Mouse (Mus musculus) urinary bladder, postnatal 25 days (tissue): ENCODE results near the gene Ccr5.
"Not testable (repeated sequence)": the region's sequence is repeated elsewhere in the genome, so short reads cannot be mapped to it uniquely, and the experiment has no call there.

Experiments
- DNase-seq: peaks from one replicate; pipeline ENCODE4 v3.0.0; 2022; ENCODE audit warnings: low spot score

Gene Ccr5

DNA sequence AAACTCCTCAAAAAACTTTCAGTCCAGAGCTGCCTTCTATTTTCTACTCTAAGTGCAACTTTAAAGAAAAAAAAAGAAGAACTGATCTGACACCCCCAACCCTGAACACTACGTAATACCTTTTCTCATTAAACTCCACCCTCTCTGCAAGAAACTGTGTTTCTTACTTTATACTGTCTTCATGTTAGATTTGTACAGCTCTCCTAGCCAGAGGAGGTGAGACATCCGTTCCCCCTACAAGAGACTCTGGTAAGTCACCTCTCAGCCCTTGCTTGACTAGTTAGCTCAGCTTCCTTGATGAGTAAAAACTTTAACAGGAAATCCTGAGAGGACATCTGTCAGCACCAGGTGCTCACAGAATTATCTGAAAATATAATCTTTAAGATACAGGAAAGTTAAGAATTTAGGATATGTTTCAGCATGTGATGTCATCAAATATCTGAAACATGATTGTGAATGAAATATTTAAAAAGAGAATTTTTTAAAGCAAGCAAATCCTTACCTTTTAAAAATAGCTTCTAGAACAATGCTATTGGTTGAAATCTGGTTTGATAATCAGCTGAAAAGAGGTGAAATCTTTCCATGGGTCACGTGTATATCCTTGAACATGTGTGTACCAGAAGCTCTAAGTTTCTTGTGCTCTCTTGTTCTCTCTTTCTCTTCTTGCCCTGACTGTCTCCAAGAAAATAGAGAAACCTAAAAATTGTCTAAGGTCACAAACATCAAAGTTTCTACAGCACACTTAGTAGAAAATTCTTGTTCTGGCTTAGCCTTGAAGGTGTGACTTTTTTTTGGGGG lies at the start of gene Ccr5:
Gene Ccr5 (plus strand): TSS at position 157 of the 798 bp plus-strand sequence.
- no peak for DNase-seq

DNA sequence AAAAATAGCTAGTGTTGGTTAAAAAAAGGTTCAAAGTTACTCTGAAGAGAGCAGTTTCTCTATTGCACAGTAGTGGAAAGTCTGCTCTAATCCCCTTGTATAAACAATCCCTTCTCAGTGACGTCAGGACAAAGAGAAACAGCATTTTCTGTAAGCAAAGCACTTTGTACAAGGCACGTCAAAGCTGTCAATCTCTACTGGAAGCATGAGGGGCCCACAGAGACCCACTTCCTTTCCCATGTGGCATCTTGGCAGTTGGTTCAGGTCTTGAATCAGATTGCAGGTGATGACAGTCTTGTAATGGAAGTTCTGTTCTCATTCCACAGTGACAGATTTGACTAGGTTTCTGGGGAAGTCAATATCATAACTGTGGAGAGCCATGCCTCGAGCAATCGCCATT lies 41.5 kb upstream of the Ccr5 start:
- DNase-seq, result no peak

DNA sequence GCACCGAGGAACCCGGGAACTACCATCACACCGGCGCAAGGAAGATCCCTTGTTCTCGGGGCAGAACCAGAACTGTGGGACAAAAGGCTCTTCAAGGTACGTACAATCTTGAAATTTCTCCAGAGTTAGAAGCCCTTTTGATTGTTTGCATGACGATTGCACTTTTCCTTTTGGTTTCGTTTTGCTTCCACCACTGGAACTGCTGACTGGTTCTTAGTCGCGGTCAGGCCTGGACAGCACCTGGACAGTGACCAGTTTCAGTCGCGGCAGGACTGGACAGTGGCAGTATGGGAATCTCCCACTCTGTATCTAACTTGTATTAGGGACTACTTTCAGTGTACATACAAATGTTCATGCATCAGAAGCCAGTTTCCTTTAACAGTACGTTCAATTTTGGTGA lies 40.9 kb upstream of the Ccr5 start:
- not testable (repeated sequence) for DNase-seq

DNA sequence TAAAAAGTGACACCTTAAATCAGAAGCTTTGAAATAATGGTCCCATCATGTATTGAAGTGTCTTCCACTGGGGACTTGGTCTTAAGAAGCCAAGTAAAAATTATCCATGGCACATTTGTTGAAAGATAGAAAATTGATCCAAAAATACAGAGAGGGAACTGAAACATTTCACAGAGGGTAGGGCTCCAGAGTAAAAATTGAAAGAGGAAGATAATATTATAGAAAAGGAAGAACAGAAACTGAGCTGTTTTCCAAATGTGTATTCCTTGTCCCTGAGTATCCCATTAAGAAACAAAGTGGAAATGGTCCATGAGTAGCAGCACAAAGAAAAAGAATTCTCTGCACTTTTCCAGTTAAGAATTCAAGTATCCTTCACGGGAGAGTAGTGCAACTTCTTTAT lies 30.9 kb upstream of the Ccr5 start:
- no peak for DNase-seq

DNA sequence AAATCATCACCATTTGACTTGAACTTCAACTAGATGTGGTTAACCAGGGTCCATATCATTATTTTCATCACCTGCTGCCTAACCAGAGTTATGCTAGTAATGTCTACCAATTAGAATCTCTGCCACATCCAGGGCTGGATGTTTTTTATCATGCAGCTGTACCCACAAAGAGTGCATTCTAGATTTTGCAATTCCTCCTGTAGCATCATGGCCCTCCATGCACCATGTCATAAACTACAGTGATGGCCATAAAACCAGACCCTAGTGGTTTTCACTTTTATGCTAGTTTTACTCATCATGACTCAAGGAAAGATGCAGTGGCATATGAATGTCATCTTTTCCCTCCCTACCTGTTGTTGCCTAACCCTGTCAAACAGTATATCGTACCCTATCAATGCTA lies 22.2 kb upstream of the Ccr5 start:
- no peak for DNase-seq

DNA sequence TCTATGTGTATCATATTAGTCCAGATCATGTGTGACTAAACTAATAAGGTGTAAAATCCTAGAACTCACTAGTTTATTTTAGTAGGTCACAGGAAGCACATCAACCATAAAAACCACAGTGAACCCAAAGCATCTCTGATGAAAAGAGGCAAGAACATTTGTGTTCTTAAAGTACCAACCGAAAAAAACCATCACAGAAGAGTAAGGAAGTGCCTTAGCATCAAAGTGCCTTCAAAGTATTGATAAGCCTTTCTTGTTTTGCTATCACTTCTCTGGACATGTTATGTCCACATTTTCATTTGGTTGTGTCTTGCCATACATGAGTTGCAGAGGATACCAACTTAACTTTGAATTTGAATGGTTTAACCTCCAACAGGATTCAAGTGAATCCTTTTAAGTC lies 21.0 kb upstream of the Ccr5 start:
- no peak for DNase-seq

DNA sequence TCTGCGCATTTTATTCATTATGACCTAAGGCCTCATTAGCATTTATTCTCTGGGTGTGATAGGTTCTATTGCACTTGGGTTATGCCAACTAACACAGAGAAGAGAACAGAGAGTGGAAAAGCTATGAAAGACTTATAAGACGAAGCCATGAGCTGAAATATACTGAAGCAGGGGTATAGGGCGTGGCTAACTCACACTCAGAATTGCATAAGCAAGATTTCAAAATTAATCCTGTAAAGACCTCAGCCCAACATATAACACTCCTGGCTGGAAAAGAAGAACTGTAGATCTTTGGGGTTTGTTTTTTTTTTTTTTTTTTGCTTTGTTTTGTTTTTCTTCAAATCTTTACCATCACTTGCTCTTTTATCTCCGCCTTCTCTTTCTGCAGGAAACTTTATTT lies 19.6 kb upstream of the Ccr5 start, which contains the start of gene Ccr2:
Gene Ccr2 (plus strand): TSS at position 228 of the 400 bp plus-strand sequence.
- no peak for DNase-seq

DNA sequence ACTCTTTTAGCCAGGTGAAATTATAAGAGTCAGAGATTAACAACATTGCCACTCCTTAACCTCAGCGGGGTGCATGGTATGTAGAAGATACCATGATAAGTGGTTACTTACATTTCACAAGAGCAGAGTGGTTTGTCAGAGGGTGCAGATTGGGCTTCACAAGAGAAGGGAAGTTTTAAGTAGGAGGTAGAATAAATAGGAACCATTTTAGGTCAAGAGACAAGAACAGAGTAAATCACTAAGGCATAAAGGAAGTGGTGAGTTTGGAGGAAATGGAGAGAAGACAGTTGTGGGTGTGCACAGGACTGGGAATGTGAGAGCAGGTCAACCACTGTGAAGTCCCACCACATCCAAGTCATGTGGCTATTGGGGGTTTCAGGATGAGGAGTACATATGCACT lies 18.1 kb upstream of the Ccr5 start:
- no peak for DNase-seq

DNA sequence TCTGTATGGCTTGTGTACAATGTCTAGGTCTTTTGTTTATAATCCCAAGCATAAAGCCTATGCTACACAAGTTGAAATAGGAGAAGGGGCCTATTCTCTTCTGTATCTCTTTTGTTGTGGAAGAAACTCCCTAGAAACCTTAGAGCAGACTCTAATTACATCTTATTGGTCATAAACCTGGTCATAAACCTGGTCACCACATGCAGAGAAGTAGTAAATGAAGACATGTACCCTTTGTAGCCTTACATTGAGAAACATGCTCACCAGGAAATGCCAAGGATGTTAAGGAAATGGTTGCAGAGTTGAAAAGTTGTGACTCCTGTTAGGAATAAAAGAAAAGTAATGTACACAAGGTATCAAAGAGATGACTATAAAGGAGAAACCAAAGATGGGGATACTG lies 16.1 kb upstream of the Ccr5 start:
- DNase-seq, result no peak

DNA sequence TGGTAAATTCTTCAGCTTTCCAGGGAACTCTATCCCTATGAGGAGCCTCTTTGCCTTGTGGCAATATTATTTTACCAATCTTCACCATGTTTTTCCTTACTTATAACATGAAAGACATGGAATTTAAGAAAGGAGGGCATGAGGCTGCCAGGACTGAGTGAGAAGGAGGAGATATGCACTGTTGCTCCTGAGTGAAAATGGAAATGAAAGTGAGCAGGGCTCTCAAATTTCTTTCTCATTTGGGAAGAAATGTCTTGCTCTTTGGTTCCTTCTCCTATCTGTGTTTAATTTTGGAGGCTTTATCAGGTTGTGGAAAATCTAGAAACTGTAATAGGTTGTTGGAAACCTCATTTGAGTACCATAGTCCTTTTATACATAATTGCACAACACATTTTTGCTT lies 14.1 kb upstream of the Ccr5 start:
- no peak for DNase-seq

DNA sequence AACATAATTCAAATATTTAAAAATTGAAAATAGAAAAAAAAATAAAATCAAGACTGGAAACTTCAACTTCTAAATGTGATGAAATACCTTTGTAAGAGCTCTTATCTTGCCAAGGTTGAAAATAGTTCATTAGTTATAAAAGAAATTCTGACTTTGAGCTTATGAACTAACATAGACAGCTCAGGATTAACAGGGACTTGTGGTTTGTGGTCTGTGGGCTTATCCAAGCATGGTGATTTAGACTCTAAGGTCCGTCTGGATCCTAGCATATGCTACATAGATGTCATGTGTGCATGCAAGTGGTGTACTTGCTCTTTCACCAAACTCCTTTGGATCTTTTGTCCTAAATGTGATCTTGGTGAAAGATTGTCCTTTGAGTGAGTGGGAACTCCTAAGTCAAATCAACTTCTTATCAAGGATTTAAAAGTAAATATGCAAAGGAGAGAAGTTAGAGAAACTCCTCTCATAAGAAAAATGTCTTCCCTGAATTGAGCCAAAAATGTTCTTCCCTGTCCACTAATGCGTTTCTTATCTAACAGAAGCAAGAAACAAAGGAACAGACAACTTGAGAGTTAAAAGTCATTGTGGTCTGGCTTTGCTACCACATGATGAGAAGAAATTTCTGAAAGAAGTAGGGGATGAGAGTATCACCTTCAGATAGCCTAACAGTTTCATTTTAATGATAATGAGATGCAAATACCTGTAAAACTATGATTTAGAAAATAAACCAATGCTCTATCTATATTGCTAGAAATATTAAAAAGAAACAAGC lies 12.8 kb upstream of the Ccr5 start:
- DNase-seq, result no peak

DNA sequence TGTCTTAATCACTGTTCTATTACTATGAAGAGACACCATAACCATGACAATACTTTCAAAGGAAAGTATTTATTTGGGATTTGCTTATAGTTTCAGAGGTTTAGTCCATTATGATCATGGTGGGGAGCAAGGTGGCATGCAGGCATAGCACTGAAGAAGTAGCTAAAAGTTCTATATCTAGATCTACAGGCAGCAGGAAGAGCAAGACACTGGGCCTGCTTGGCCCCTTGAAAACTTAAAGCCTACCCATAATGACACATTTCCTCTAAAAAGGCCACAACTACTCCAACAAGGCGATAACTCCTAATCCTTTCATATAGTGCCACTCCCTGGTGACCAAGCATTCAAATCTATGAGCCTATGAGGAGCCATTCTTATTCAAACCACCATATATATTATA lies 9.3 kb upstream of the Ccr5 start:
- DNase-seq, result no peak

DNA sequence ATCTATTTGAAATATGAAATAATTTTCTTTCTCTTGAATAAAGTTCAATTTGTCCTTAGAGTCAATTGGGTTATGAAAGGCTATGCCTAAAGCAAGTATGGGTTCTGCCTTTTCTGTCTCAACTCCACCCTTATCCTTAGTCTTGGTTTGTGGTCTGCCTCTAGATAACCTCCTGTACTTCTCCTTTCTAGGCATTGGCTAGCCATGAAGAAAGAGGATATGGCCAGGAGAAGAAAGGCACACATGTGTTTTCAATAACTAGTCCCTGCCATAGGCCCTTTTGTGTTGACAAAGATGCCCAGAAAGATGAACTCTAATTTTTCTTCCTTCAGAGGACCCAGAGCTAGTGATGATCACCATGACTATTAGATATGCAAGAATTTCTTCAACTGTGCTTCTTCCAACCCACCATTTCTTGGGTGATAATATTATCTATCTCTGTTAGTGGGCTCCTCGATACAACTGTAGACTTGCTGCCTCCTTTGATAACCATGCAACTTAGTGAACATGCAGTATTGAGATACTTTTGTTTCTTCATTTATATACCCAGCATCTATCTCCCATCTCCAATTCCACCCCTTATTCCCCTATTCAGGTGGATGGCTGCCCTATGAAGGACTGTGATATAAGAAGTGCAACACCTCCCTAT lies 8.6 kb upstream of the Ccr5 start:
- no peak for DNase-seq

DNA sequence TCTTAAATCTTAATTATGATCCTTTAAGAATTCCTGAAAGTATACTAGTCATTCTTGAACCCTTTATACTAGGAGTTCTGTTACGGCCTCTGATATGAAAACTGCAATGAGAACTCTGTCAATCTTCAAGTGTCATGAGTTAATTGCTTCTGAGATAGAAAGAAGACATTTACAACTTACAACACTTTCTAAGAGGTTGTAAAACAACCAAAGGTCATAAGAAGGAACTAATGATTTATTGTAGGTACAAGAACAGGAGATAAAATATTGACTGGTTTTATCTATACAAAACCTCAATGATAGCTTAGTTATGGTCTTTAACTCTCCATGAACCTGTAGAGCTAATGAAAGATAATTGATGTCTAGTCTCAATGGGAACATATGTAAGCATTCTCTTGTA lies 7.6 kb upstream of the Ccr5 start:
- DNase-seq, result no peak

DNA sequence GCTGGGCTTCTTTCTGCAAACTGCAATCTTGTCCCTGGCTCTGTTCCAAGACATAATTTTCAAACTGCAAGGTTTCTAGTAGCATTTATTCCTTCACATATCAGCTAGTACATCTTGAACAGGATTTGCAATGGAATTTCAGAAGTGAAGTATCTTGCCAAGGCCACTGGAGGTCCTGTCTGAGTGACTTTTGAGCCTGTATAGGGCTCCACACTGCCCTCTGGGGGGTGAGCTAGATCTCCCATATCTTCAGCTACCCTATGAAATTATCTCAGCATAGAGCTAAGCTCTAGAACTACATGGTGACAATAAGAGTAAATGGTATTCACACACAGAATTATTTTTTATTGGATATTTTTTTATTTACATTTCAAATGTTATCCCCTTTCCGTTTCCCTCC lies 2.9 kb upstream of the Ccr5 start:
- no peak for DNase-seq

DNA sequence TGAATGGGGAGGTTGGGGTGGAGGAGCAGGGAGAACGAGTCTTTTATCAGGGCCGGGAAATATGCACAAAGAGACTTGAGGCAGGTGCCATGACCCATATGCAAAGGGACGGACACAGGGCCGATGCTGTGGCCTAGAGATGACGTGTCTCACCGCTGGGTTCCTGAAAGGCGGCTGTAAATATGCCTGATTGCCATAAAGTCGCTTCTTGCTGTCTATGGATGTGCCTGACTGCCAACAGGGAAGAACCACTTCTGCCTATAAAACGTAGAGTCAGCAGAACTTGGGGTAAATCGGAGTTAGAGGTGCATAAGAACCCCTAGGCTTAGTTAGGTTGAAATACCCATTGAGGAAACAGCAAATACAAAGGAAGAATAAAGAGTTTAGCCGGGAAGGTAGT lies 4.2 kb downstream of the Ccr5 start:
- no peak for DNase-seq

DNA sequence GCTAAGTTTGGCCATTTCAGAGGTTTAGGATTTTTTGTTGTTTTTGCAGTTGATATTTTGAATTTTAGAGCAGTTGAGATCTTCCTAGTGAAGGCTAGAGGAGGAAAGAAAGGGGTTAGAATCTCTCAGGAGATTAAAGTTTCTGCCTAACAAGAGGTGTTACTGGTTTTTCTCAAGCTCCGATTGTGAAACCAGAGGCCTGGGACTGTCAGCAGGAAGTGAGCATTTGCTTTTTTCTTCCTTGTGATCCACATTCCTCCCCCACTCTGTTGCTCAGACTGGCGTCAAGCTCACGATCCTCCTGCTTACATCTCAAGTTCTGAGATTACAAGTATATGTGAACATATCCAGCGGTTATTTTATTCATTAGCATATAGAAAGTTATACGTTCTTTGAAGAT lies 5.0 kb downstream of the Ccr5 start:
- DNase-seq, result no peak

DNA sequence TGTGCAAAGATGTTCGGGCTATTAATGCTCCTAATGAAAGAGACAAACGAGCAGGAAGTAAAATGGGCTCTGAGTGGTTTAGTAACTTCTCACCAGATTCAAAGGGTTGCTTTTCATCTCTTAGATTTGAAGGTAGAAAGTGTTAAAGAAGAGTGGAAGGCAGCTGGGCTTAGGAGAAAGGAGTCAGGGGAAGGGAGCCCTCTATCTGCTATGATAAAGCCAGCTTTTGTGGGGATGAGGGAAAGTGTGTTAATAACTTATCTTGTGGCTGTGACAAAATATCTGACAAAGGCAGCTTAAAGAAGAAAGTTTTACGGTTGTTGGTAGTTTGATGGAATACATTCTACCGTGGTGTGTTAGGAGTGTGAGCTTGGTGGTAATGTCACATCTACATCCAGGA lies 6.1 kb downstream of the Ccr5 start:
- DNase-seq, result no peak

DNA sequence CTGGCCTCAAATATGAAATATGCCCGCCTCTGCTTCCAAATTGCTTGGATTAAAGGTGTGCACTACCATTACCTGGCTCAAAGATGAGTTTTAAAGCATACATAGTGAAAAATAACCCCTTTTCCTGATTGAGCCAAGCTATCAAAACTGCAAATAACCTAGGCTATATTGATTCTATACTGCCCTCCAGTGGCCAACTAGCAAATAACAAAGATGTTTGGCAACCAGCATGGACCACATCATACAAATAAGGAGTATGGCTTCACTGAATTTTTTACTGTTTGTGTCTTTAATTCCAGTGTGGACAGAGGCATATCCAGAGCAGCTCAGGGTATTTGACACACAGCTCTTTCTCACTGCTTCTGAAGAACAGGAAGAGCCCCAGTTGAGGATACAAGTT lies 7.0 kb downstream of the Ccr5 start:
- DNase-seq, result peak; percentile 45

DNA sequence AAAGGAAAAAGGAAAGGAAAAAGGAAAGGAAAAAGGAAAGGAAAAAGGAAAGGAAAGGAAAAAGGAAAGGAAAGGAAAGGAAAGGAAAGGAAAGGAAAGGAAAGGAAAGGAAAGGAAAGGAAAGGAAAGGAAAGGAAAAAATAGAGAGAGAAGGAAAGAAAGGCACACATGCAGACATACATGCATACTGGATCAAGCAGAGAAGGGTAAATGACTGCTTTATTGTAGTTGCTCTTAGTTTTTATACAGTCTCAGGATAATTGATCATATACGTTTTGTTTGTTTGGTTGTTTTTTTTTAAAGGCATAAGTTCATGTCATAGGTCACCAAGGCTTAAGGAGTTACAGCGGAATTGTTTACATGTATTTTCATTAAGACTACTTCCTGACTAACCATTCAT lies 11.6 kb downstream of the Ccr5 start:
- not testable (repeated sequence) for DNase-seq

DNA sequence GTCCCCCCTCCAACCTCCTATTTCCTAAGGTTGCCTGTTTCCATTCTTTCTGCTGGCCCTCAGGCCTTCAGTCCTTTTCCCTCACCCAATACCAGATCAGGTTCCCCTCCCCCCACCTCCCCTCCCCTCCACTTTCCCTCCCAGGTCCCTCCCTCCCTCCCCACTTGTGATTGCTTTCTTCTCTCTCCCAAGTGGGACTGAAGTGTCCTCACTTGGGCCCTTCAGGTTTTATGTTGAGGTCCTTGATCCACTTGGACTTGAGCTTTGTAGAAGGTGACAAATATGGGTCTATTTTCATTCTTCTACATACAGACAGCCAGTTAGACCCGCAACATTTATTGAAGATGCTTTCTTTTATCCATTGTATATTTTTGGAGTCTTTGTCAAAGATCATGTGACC lies 13.6 kb downstream of the Ccr5 start:
- not testable (repeated sequence) for DNase-seq

DNA sequence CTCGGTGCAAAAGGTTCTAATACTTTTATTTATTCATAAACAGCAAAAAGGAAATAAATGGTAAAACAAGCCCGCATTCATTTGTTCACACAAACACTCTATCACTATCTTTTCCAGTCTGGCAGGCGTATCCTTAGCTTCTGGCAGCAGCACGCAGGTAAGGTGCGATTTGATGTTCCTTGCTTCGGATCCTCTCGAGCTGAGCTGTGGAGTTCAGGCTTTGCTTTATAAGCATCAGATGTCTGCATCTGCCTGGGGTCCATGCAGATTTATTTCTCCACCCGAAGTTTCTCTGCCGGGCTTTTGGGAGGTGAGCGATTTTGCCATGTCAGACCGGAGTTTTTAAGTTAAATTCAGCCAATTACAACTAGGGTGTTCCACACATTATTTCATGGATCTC lies 16.3 kb downstream of the Ccr5 start:
- no peak for DNase-seq
